Mouse (Mus musculus): ENCODE results near the gene Dst. TPM values are rescaled to one million over a fixed set of nuclear protein-coding genes. Genes with fewer than 3 reads are reported as not detected.

Dst gene
- polyA plus RNA-seq, 1 experiment, result 49.7 TPM

DNA sequence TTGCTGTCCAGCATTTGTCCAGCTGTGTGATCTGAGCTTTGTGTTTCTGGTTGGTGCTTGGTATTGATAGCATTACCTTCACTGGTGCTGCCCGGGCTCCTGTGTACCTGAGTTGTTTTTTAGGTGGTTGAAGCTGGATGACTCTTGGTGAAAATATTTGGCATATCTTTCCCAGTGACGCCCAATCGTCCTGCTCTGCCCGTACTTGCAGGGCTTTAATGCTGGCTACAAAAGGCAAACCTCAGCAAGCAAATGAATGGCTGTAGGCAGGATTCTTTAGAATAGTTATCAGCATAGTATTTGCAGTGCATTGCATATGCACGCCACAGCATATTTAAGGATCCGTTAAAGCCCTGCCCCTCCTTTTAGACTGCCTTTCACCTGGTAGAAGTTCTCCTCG is 251.9 kb downstream of the Dst start:
- Histone ChIP-seq H3K79me2 (ENCODE audit: control insufficient read depth, insufficient read depth) (no peaks in the 10 kb centered on the region), H3ac (ENCODE audit: control insufficient read depth, insufficient read length) (no peak overlapping the region), H3K36me3 (ENCODE audit: control insufficient read depth, insufficient read depth) (peaks cover 47% of the 10 kb centered on the region), H3K4me2 (ENCODE audit: low read depth) (no peak overlapping the region), H3K4me3 (no peak overlapping the region), H3K27me3 (ENCODE audit: control insufficient read depth, insufficient read depth, insufficient read length) (no peaks in the 10 kb centered on the region)
- TF ChIP-seq CEBPB (IDR thresholded peaks at IDR 0.05; ENCODE audit: insufficient read depth, poor library complexity, severe bottlenecking), result no peak
- TF ChIP-seq TCF3 (IDR thresholded peaks at IDR 0.05; ENCODE audit: insufficient read length, low read depth), result no peak
- no peak for TF ChIP-seq MYOD1 (IDR thresholded peaks at IDR 0.05; ENCODE audit: control insufficient read depth in 1 of 3, insufficient read length in 2 of 3, low read depth in 2 of 3)
- no peak for TF ChIP-seq USF1 (IDR thresholded peaks at IDR 0.05; ENCODE audit: low read depth)
- TF ChIP-seq POLR2AphosphoS2 (IDR thresholded peaks at IDR 0.05; ENCODE audit: insufficient read length, low read depth), result no peak
- TF ChIP-seq TCF12 (IDR thresholded peaks at IDR 0.05; ENCODE audit: insufficient read depth, poor library complexity, severe bottlenecking), result no peak
- no peak for TF ChIP-seq E2F4 (IDR thresholded peaks at IDR 0.05; ENCODE audit: insufficient read depth)
- no peak for TF ChIP-seq REST (IDR thresholded peaks at IDR 0.05; ENCODE audit: insufficient read depth, insufficient read length)
- TF ChIP-seq SRF (IDR thresholded peaks at IDR 0.05; ENCODE audit: control insufficient read depth, insufficient read length, low read depth), result no peak
- TF ChIP-seq MAX (IDR thresholded peaks at IDR 0.05; ENCODE audit: low read depth), result no peak
- TF ChIP-seq POLR2A (IDR thresholded peaks at IDR 0.05; ENCODE audit: insufficient read length, low read depth), result no peak
- no peak for TF ChIP-seq MYOG (IDR thresholded peaks at IDR 0.05; ENCODE audit: control insufficient read depth in 1 of 3, insufficient read depth in 1 of 3, insufficient read length in 2 of 3, low read depth in 2 of 3)

GRCm38 (mm10) chr1:34164616-34165295 is 256.7 kb downstream of the Dst start:
- Histone ChIP-seq H3K36me3 (ENCODE audit: control insufficient read depth, insufficient read depth) (peaks cover 53% of the 10 kb centered on the region), H3K4me3 (no peak overlapping the region), H3K4me2 (ENCODE audit: low read depth) (no peak overlapping the region), H3K79me2 (ENCODE audit: control insufficient read depth, insufficient read depth) (no peaks in the 10 kb centered on the region), H3ac (ENCODE audit: control insufficient read depth, insufficient read length) (no peak overlapping the region), H3K27me3 (ENCODE audit: control insufficient read depth, insufficient read depth, insufficient read length) (no peaks in the 10 kb centered on the region)
- TF ChIP-seq POLR2A (IDR thresholded peaks at IDR 0.05; ENCODE audit: insufficient read length, low read depth), result no peak
- peak; percentile 39 for TF ChIP-seq USF1 (IDR thresholded peaks at IDR 0.05; ENCODE audit: low read depth)

- no peak for TF ChIP-seq CEBPB (IDR thresholded peaks at IDR 0.05; ENCODE audit: insufficient read depth, poor library complexity, severe bottlenecking)
- no peak for TF ChIP-seq MAX (IDR thresholded peaks at IDR 0.05; ENCODE audit: low read depth)
- no peak for TF ChIP-seq REST (IDR thresholded peaks at IDR 0.05; ENCODE audit: insufficient read depth, insufficient read length)
- TF ChIP-seq POLR2AphosphoS2 (IDR thresholded peaks at IDR 0.05; ENCODE audit: insufficient read length, low read depth), result no peak
- no peak for TF ChIP-seq MYOD1 (IDR thresholded peaks at IDR 0.05; ENCODE audit: control insufficient read depth in 1 of 3, insufficient read length in 2 of 3, low read depth in 2 of 3)
- TF ChIP-seq SRF (IDR thresholded peaks at IDR 0.05; ENCODE audit: control insufficient read depth, insufficient read length, low read depth), result no peak
- TF ChIP-seq POLR2A (IDR thresholded peaks at IDR 0.05; ENCODE audit: insufficient read length, low read depth), result no peak
- TF ChIP-seq TCF3 (IDR thresholded peaks at IDR 0.05; ENCODE audit: insufficient read length, low read depth), result no peak
- H3ac ChIP-seq (ENCODE audit: control insufficient read depth, insufficient read length), result no peak overlapping the region
Observed at GRCm38 (mm10) chr1:34165926-34166325, 257.9 kb downstream of the Dst start.

GRCm38 (mm10) chr1:34167151-34168057 is 259.4 kb downstream of the Dst start:
- TF ChIP-seq MYOG (IDR thresholded peaks at IDR 0.05; ENCODE audit: control insufficient read depth in 1 of 3, insufficient read depth in 1 of 3, insufficient read length in 2 of 3, low read depth in 2 of 3), result no peak
- no peak for TF ChIP-seq CEBPB (IDR thresholded peaks at IDR 0.05; ENCODE audit: insufficient read depth, poor library complexity, severe bottlenecking)
- no peak for TF ChIP-seq E2F4 (IDR thresholded peaks at IDR 0.05; ENCODE audit: insufficient read depth)
- TF ChIP-seq MAX (IDR thresholded peaks at IDR 0.05; ENCODE audit: low read depth), result no peak
- TF ChIP-seq SRF (IDR thresholded peaks at IDR 0.05; ENCODE audit: control insufficient read depth, insufficient read length, low read depth), result no peak
- TF ChIP-seq TCF12 (IDR thresholded peaks at IDR 0.05; ENCODE audit: insufficient read depth, poor library complexity, severe bottlenecking), result no peak
- TF ChIP-seq TCF3 (IDR thresholded peaks at IDR 0.05; ENCODE audit: insufficient read length, low read depth), result no peak
- TF ChIP-seq POLR2AphosphoS2 (IDR thresholded peaks at IDR 0.05; ENCODE audit: insufficient read length, low read depth), result no peak
- TF ChIP-seq POLR2A (IDR thresholded peaks at IDR 0.05; ENCODE audit: insufficient read length, low read depth), result no peak
- no peak for TF ChIP-seq MYOD1 (IDR thresholded peaks at IDR 0.05; ENCODE audit: control insufficient read depth in 1 of 3, insufficient read length in 2 of 3, low read depth in 2 of 3)
- no peak for TF ChIP-seq USF1 (IDR thresholded peaks at IDR 0.05; ENCODE audit: low read depth)
- no peak for TF ChIP-seq REST (IDR thresholded peaks at IDR 0.05; ENCODE audit: insufficient read depth, insufficient read length)
- H3K27me3 ChIP-seq (ENCODE audit: control insufficient read depth, insufficient read depth, insufficient read length), result no peaks in the 10 kb centered on the region
- no peak overlapping the region for H3K4me3 ChIP-seq
- H3ac ChIP-seq (ENCODE audit: control insufficient read depth, insufficient read length), result no peak overlapping the region
- H3K79me2 ChIP-seq (ENCODE audit: control insufficient read depth, insufficient read depth), result no peaks in the 10 kb centered on the region
- no peak overlapping the region for H3K4me2 ChIP-seq (ENCODE audit: low read depth)
- peaks cover 67% of the 10 kb centered on the region for H3K36me3 ChIP-seq (ENCODE audit: control insufficient read depth, insufficient read depth)

More at GRCm38 (mm10) chr1:34165926-34166325, 257.9 kb downstream of the Dst start:
- Histone ChIP-seq H3K4me3 (no peak overlapping the region), H3K4me2 (ENCODE audit: low read depth) (no peak overlapping the region), H3K27me3 (ENCODE audit: control insufficient read depth, insufficient read depth, insufficient read length) (no peaks in the 10 kb centered on the region), H3K36me3 (ENCODE audit: control insufficient read depth, insufficient read depth) (peaks cover 60% of the 10 kb centered on the region), H3K79me2 (ENCODE audit: control insufficient read depth, insufficient read depth) (no peaks in the 10 kb centered on the region)

All from myocyte (in vitro differentiated cells).